ENCODE assay signal across 7 mouse cellular contexts in genomic region chr6:72438862-72439354, GRCm38 (mm10). TPM values are rescaled to one million over a fixed set of nuclear protein-coding genes. Genes with fewer than 3 reads are reported as not detected.
A peak's percentile ranks its signal among the peaks of the same experiment; 100 is the strongest.
DNase-seq lines count a peak whose midpoint lies in the region; ATAC-seq and TF ChIP-seq lines count a peak whose summit lies in the region.

No protein-coding gene starts in this region.

- no peaks in the 10 kb centered on the region for H3K9me3 ChIP-seq in embryonic facial prominence, embryonic 10.5 days
- no peaks in the 10 kb centered on the region for H3K9me3 ChIP-seq in limb, embryonic 12.5 days
- H3K9me3 ChIP-seq in midbrain, embryonic 15.5 days = no peaks in the 10 kb centered on the region

- peaks cover 31% of the 10 kb centered on the region for H3K4me1 ChIP-seq in embryonic facial prominence, embryonic 10.5 days
- peaks cover 12% of the 10 kb centered on the region; the same call in 1 of the 2 replicates for H3K4me1 ChIP-seq in kidney, adult 2 months (ENCODE audit: control insufficient read depth, insufficient read depth, low read length)
- H3K4me1 ChIP-seq in limb, embryonic 12.5 days (replicated peaks) = peaks cover 27% of the 10 kb centered on the region
- H3K4me1 ChIP-seq in midbrain, embryonic 15.5 days = peaks cover 47% of the 10 kb centered on the region

- under 1% methylated on average over 57 of the region's 57 CpGs for WGBS in embryonic facial prominence, embryonic 10.5 days
- under 1% methylated on average over 56 of the region's 57 CpGs for WGBS in kidney, adult 2 months
- WGBS in limb, embryonic 12.5 days = 1% methylated on average over 57 of the region's 57 CpGs
- under 1% methylated on average over 48 of the region's 57 CpGs for WGBS in midbrain, embryonic 15.5 days

- peak overlapping the region; percentile 94 for H3K4me3 ChIP-seq in embryonic facial prominence, embryonic 10.5 days
- H3K4me3 ChIP-seq in kidney, adult 2 months (ENCODE audit: insufficient read depth, low read depth, low read length) = peak overlapping the region; percentile 87
- H3K4me3 ChIP-seq in limb, embryonic 12.5 days (replicated peaks) = peak overlapping the region; percentile 92
- H3K4me3 ChIP-seq in midbrain, embryonic 15.5 days = peak overlapping the region; percentile 96

- H3K27ac ChIP-seq in embryonic facial prominence, embryonic 10.5 days (replicated peaks) = peak overlapping the region; percentile 100
- H3K27ac ChIP-seq in kidney, adult 2 months (ENCODE audit: insufficient read depth, low read depth, low read length) = peak overlapping the region; percentile 99
- peak overlapping the region; percentile 99 for H3K27ac ChIP-seq in limb, embryonic 12.5 days
- H3K27ac ChIP-seq in midbrain, embryonic 15.5 days = peak overlapping the region; percentile 99

- peak; percentile 50 for ATAC-seq in limb, embryonic 12.5 days (ENCODE audit: insufficient number of reproducible peaks, insufficient read depth, low FRiP score, low TSS enrichment, low read depth)
- ATAC-seq in midbrain, embryonic 15.5 days (replicated peaks) = peak; percentile 61

- H3K4me2 ChIP-seq in limb, embryonic 12.5 days = peak overlapping the region; percentile 92
- peak overlapping the region; percentile 81 for H3K4me2 ChIP-seq in midbrain, embryonic 15.5 days

- no peak for TF ChIP-seq CTCF in kidney, adult 2 months (conservative IDR thresholded peaks at IDR 0.05; ENCODE audit: insufficient read depth, insufficient read length, low read depth, low read length)

- peak; percentile 90 for DNase-seq in adrenal gland, postnatal 10 days
- DNase-seq in embryonic facial prominence, embryonic 10.5 days (ENCODE audit: low spot score) = peak; percentile 86
- DNase-seq in heart, adult 11 months = peak; percentile 100
- DNase-seq in kidney, adult 2 months = peak; percentile 94
- peak; percentile 87 to 88 for DNase-seq in spleen, adult 18-20 months

- TF ChIP-seq POLR2A in kidney, adult 2 months (IDR thresholded peaks at IDR 0.05; ENCODE audit: low read depth, low read length) = peak; percentile 44

- H3K9ac ChIP-seq in limb, embryonic 12.5 days (replicated peaks) = peak overlapping the region; percentile 99
- peak overlapping the region; percentile 100 for H3K9ac ChIP-seq in midbrain, embryonic 15.5 days

- H3K27me3 ChIP-seq in embryonic facial prominence, embryonic 10.5 days (replicated peaks; ENCODE audit: low read depth, poor library complexity, severe bottlenecking) = no peaks in the 10 kb centered on the region
- no peaks in the 10 kb centered on the region for H3K27me3 ChIP-seq in kidney, adult 2 months (replicated peaks; ENCODE audit: control insufficient read depth, insufficient read depth, low read length)
- no peaks in the 10 kb centered on the region for H3K27me3 ChIP-seq in limb, embryonic 12.5 days
- H3K27me3 ChIP-seq in midbrain, embryonic 15.5 days (replicated peaks) = no peaks in the 10 kb centered on the region

- H3K36me3 ChIP-seq in embryonic facial prominence, embryonic 10.5 days (replicated peaks) = peaks cover 43% of the 10 kb centered on the region
- H3K36me3 ChIP-seq in kidney, adult 2 months (ENCODE audit: control insufficient read depth, insufficient read depth, low read length) = peaks cover 29% of the 10 kb centered on the region
- peaks cover 39% of the 10 kb centered on the region for H3K36me3 ChIP-seq in limb, embryonic 12.5 days
- peaks cover 26% of the 10 kb centered on the region for H3K36me3 ChIP-seq in midbrain, embryonic 15.5 days (replicated peaks)

RNA-seq across cellular contexts. Expression of gene Mat2a, which starts 0.5 kb away (rescaled TPM):
- total RNA-seq in adrenal gland, postnatal 10 days (2021) = 100 to 1,000 TPM; 225 to 245 TPM
- 473 and 481 TPM in 2 replicates for polyA plus RNA-seq in embryonic facial prominence, embryonic 10.5 days (2016; fragmentation: Nextera tagmentation; extraction: Ambion mirVana)
- polyA plus RNA-seq in kidney, adult 2 months (2012; rRNA removed) = 150 and 168 TPM in 2 replicates
- 408 and 461 TPM in 2 replicates for polyA plus RNA-seq in limb, embryonic 12.5 days (2016; fragmentation: Nextera tagmentation; extraction: Ambion mirVana)
- polyA plus RNA-seq in midbrain, embryonic 15.5 days (2015; fragmentation: Nextera tagmentation; extraction: Ambion mirVana) = 354 and 380 TPM in 2 replicates

RNA-seq across cellular contexts. Expression of gene Ggcx, which starts 24.8 kb away (rescaled TPM):
- total RNA-seq in adrenal gland, postnatal 10 days (2021) = 10 to 100 TPM; 42.4 to 42.7 TPM
- polyA plus RNA-seq in embryonic facial prominence, embryonic 10.5 days (2016; fragmentation: Nextera tagmentation; extraction: Ambion mirVana) = 20.4 and 21.1 TPM in 2 replicates
- polyA plus RNA-seq in kidney, adult 2 months (2012; rRNA removed) = 17.9 and 21.9 TPM in 2 replicates
- polyA plus RNA-seq in limb, embryonic 12.5 days (2016; fragmentation: Nextera tagmentation; extraction: Ambion mirVana) = 34.0 TPM in 2 replicates
- 16.9 and 19.0 TPM in 2 replicates for polyA plus RNA-seq in midbrain, embryonic 15.5 days (2015; fragmentation: Nextera tagmentation; extraction: Ambion mirVana)

RNA-seq across cellular contexts. Expression of gene Vamp8, which starts 48.4 kb away (rescaled TPM):
- total RNA-seq in adrenal gland, postnatal 10 days (2021) = 100 to 1,000 TPM; 109 to 123 TPM
- polyA plus RNA-seq in embryonic facial prominence, embryonic 10.5 days (2016; fragmentation: Nextera tagmentation; extraction: Ambion mirVana) = 53.2 and 59.8 TPM in 2 replicates
- polyA plus RNA-seq in kidney, adult 2 months (2012; rRNA removed) = 368 and 453 TPM in 2 replicates
- 105 and 106 TPM in 2 replicates for polyA plus RNA-seq in limb, embryonic 12.5 days (2016; fragmentation: Nextera tagmentation; extraction: Ambion mirVana)
- 22.2 and 28.1 TPM in 2 replicates for polyA plus RNA-seq in midbrain, embryonic 15.5 days (2015; fragmentation: Nextera tagmentation; extraction: Ambion mirVana)

RNA-seq across cellular contexts. Expression of gene Vamp5, which starts 58.6 kb away (rescaled TPM):
- total RNA-seq in adrenal gland, postnatal 10 days (2021) = 10 to 100 TPM; 25.2 to 46.6 TPM
- polyA plus RNA-seq in embryonic facial prominence, embryonic 10.5 days (2016; fragmentation: Nextera tagmentation; extraction: Ambion mirVana) = 13.6 and 15.9 TPM in 2 replicates
- polyA plus RNA-seq in kidney, adult 2 months (2012; rRNA removed) = 48.7 and 60.1 TPM in 2 replicates
- 13.9 and 17.3 TPM in 2 replicates for polyA plus RNA-seq in limb, embryonic 12.5 days (2016; fragmentation: Nextera tagmentation; extraction: Ambion mirVana)
- 20.2 and 24.2 TPM in 2 replicates for polyA plus RNA-seq in midbrain, embryonic 15.5 days (2015; fragmentation: Nextera tagmentation; extraction: Ambion mirVana)

Comparison
In these comparisons a context has a peak if more than half of its experiments do, and no peak if none do; other contexts are left out.
1. Peak in every context shown above with its lines: DNase-seq, ATAC-seq, H3K4me3 ChIP-seq and H3K27ac ChIP-seq.